Mouse (Mus musculus): ENCODE results near the gene Dxo. TPM values are rescaled to one million over a fixed set of nuclear protein-coding genes. Genes with fewer than 3 reads are reported as not detected.
"Not testable (repeated sequence)": the region's sequence is repeated elsewhere in the genome, so short reads cannot be mapped to it uniquely, and the experiment has no call there.

Dxo gene
- polyA plus RNA-seq, 1 experiment, result 25.7 TPM

GRCm38 (mm10) chr17:34798866-34799530 is 37.8 kb upstream of the Dxo start:
- no peak for TF ChIP-seq POLR2A (IDR thresholded peaks at IDR 0.05; ENCODE audit: insufficient read length, low read depth)
- no peak for TF ChIP-seq MYOG (IDR thresholded peaks at IDR 0.05; ENCODE audit: control insufficient read depth in 1 of 3, insufficient read depth in 1 of 3, insufficient read length in 2 of 3, low read depth in 2 of 3)
- TF ChIP-seq TCF12 (IDR thresholded peaks at IDR 0.05; ENCODE audit: insufficient read depth, poor library complexity, severe bottlenecking), result no peak
- TF ChIP-seq MYOD1 (IDR thresholded peaks at IDR 0.05; ENCODE audit: control insufficient read depth in 1 of 3, insufficient read length in 2 of 3, low read depth in 2 of 3), result no peak
- TF ChIP-seq REST (IDR thresholded peaks at IDR 0.05; ENCODE audit: insufficient read depth, insufficient read length), result no peak
- no peak for TF ChIP-seq POLR2AphosphoS2 (IDR thresholded peaks at IDR 0.05; ENCODE audit: insufficient read length, low read depth)
- no peak for TF ChIP-seq TCF3 (IDR thresholded peaks at IDR 0.05; ENCODE audit: insufficient read length, low read depth)
- TF ChIP-seq MAX (IDR thresholded peaks at IDR 0.05; ENCODE audit: low read depth), result no peak
- no peak for TF ChIP-seq CEBPB (IDR thresholded peaks at IDR 0.05; ENCODE audit: insufficient read depth, poor library complexity, severe bottlenecking)
- no peak for TF ChIP-seq SRF (IDR thresholded peaks at IDR 0.05; ENCODE audit: control insufficient read depth, insufficient read length, low read depth)

DNA sequence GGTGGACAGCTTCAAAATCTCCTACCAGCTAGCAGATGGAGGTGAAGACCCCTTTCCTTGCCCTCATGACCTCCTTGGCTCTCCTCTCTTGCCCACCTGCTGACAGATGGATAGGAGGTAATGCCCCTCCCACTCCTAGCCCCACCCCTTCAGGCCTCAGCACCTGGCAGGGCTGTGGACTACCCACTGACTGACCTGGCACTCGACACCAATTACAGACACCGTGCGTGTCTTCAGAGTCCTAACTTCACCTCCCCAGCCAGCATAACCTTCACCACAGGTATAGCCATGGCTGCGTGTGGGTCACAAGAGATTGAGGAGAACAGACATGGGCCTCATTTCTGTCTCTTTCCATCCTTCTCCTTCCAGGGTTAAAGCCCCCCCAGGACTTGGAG is 37.3 kb upstream of the Dxo start:
- Histone ChIP-seq H3ac (ENCODE audit: control insufficient read depth, insufficient read length) (no peak overlapping the region), H3K36me3 (ENCODE audit: control insufficient read depth, insufficient read depth) (no peaks in the 10 kb centered on the region), H3K4me3 (no peak overlapping the region), H3K4me2 (ENCODE audit: low read depth) (no peak overlapping the region), H3K79me2 (ENCODE audit: control insufficient read depth, insufficient read depth) (no peaks in the 10 kb centered on the region), H3K27me3 (ENCODE audit: control insufficient read depth, insufficient read depth, insufficient read length) (peaks cover 20% of the 10 kb centered on the region)
- TF ChIP-seq TCF3 (IDR thresholded peaks at IDR 0.05; ENCODE audit: insufficient read length, low read depth), result no peak
- no peak for TF ChIP-seq SRF (IDR thresholded peaks at IDR 0.05; ENCODE audit: control insufficient read depth, insufficient read length, low read depth)
- TF ChIP-seq MYOD1 (IDR thresholded peaks at IDR 0.05; ENCODE audit: control insufficient read depth in 1 of 3, insufficient read length in 2 of 3, low read depth in 2 of 3), result no peak
- no peak for TF ChIP-seq MAX (IDR thresholded peaks at IDR 0.05; ENCODE audit: low read depth)
- TF ChIP-seq E2F4 (IDR thresholded peaks at IDR 0.05; ENCODE audit: insufficient read depth), result no peak
- no peak for TF ChIP-seq POLR2AphosphoS2 (IDR thresholded peaks at IDR 0.05; ENCODE audit: insufficient read length, low read depth)
- TF ChIP-seq MYOG (IDR thresholded peaks at IDR 0.05; ENCODE audit: control insufficient read depth in 1 of 3, insufficient read depth in 1 of 3, insufficient read length in 2 of 3, low read depth in 2 of 3), result no peak

More at GRCm38 (mm10) chr17:34798866-34799530, 37.8 kb upstream of the Dxo start:
- Histone ChIP-seq H3K36me3 (ENCODE audit: control insufficient read depth, insufficient read depth) (no peaks in the 10 kb centered on the region), H3K4me2 (ENCODE audit: low read depth) (no peak overlapping the region), H3ac (ENCODE audit: control insufficient read depth, insufficient read length) (no peak overlapping the region), H3K4me3 (no peak overlapping the region), H3K27me3 (ENCODE audit: control insufficient read depth, insufficient read depth, insufficient read length) (peaks cover 20% of the 10 kb centered on the region), H3K79me2 (ENCODE audit: control insufficient read depth, insufficient read depth) (no peaks in the 10 kb centered on the region)

- not testable (repeated sequence) for H3K79me2 ChIP-seq (ENCODE audit: control insufficient read depth, insufficient read depth); H3K4me2 ChIP-seq (ENCODE audit: low read depth); H3K36me3 ChIP-seq (ENCODE audit: control insufficient read depth, insufficient read depth); H3K4me3 ChIP-seq; H3ac ChIP-seq (ENCODE audit: control insufficient read depth, insufficient read length)
- peaks cover 20% of the 10 kb centered on the region for H3K27me3 ChIP-seq (ENCODE audit: control insufficient read depth, insufficient read depth, insufficient read length)
Observed at GRCm38 (mm10) chr17:34800781-34801305, 36.0 kb upstream of the Dxo start.

DNA sequence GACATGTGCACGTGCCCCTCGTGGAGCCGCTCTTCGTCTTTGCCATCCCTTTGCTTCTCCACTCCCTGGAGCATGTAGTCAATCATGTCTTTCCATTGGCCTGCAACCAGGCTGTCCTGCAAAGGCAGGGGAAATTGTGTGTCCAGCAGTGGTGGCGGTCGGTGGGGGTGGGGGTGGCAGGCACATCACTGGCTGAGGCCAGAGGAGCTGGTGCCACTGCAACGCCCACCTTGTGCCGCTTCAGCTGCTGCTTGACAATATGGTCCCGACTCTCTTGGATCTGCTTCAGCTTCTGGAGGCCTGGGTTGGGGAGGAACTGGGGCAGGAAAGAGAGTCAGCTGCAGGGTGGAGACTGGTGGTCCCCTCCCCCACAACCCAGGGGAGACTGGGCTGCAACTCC is 34.1 kb upstream of the Dxo start:
- H3K27me3 ChIP-seq (ENCODE audit: control insufficient read depth, insufficient read depth, insufficient read length), result peaks cover 20% of the 10 kb centered on the region
- not testable (repeated sequence) for H3K79me2 ChIP-seq (ENCODE audit: control insufficient read depth, insufficient read depth); H3K4me3 ChIP-seq; H3K36me3 ChIP-seq (ENCODE audit: control insufficient read depth, insufficient read depth); H3K4me2 ChIP-seq (ENCODE audit: low read depth); H3ac ChIP-seq (ENCODE audit: control insufficient read depth, insufficient read length)

DNA sequence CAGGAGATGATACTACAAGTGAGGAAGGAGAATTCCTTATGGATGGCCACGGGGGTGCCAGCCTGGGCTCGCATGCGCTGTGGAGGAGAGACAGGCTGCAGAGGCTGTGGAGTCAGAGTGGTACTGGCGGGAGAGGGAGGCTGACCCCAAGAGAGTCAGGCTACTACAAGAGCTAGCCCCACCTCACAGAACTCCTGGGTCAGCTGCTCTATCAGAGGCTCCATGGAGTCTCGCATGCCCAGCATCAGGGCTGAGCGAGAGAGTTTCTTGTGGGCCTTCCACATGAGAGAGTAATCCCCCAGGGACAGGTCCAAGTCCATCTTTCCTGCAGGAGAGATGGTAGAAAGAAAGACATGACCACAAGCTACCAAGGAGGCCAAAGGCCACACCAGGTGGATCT is 33.5 kb upstream of the Dxo start:
- H3K36me3 ChIP-seq (ENCODE audit: control insufficient read depth, insufficient read depth); H3K79me2 ChIP-seq (ENCODE audit: control insufficient read depth, insufficient read depth); H3ac ChIP-seq (ENCODE audit: control insufficient read depth, insufficient read length); H3K4me2 ChIP-seq (ENCODE audit: low read depth); H3K4me3 ChIP-seq: not testable (repeated sequence)
- peaks cover 20% of the 10 kb centered on the region for H3K27me3 ChIP-seq (ENCODE audit: control insufficient read depth, insufficient read depth, insufficient read length)

DNA sequence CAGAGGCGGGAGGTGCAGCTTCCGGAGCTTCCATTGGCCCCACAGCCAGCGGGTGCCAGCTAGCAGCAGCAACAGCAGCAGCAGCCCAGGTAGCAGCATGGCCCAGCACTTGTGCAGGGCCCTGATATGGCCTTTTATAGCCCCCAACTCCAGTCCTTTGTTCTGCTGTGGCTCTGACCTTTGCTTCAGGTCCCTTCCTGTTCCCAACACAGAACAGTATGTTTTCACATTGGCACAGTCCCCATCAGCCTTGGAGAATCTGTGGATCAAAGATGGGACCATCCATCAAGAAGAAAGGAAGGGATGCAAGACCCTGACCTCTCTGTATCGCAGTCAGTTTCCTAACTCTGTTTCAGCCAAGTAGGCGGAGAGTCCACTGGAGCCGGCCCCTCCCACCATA is 32.5 kb upstream of the Dxo start, which contains the start of gene Cyp21a1:
TSS of gene Cyp21a1 (minus strand) at position 261 of the 400 bp plus-strand sequence.
- peaks cover 15% of the 10 kb centered on the region for H3K27me3 ChIP-seq (ENCODE audit: control insufficient read depth, insufficient read depth, insufficient read length)
- not testable (repeated sequence) for H3K36me3 ChIP-seq (ENCODE audit: control insufficient read depth, insufficient read depth); H3K4me3 ChIP-seq; H3K79me2 ChIP-seq (ENCODE audit: control insufficient read depth, insufficient read depth); H3K4me2 ChIP-seq (ENCODE audit: low read depth); H3ac ChIP-seq (ENCODE audit: control insufficient read depth, insufficient read length)
